Mouse (Mus musculus) effector memory CD4-positive, alpha-beta T cell, adult 5 months (primary cell): ENCODE data around the gene Haus3. TPM values are rescaled to one million over a fixed set of nuclear protein-coding genes. Genes with fewer than 3 reads are reported as not detected.

Experiments
- polyA plus RNA-seq: library from polyadenylated mRNA; unstranded; fragments of 100-300 nt; shearing (Covaris generic); gene quantifications from one replicate; pipeline ENCODE4 v1.2.1, GENCODE M21; 2017

The Haus3 gene
- polyA plus RNA-seq: 80.5 TPM

DNA sequence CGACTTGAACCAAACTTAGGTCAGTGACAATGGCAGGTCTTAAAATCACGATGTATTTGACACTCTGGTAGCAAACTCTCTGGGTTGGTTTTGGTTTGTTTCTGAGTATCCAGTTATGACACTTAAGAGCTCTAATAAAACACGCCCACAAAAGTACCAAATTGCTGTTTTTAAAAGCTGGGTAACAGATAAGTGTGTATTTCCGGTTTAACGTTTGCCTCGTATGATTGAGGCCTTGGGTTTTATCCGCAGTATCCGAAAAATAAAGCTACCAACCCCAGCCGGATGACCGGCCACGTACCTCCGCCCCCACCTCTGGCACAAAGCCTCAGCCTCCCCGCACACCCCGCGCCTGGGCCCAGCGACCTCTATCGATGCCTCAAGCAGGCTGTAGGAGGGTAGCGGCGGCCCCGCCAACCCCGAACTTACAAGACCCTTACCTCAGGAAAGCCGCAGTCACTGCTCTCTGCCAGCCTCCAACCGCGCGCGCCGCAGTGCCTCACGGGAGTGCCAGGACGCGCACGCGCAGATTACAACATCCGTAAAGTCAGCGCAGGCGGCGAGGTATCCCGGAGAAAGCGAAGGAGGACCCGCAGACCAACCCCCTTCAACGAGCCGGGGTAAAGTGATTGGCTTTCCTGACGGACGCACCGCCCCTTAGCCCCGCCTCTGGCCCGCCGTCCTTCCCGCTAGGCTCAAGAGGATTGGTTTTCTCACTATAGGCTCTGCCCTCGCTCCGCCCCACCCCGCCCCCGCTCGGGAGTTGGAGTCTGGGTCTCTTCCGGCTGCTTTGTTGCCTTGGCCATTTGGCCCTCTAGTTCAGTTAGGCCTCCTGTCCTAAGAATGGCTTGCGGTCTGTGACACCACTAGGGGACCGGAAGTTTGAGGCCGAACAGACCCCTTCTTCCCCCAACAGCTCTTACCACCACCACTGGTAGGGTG lies at the start of gene Haus3, which contains the start of gene Poln:
TSS of gene Haus3 (minus strand) at position 578 of the 942 bp plus-strand sequence.
TSS of gene Poln (minus strand) at position 499 of the 942 bp plus-strand sequence.

DNA sequence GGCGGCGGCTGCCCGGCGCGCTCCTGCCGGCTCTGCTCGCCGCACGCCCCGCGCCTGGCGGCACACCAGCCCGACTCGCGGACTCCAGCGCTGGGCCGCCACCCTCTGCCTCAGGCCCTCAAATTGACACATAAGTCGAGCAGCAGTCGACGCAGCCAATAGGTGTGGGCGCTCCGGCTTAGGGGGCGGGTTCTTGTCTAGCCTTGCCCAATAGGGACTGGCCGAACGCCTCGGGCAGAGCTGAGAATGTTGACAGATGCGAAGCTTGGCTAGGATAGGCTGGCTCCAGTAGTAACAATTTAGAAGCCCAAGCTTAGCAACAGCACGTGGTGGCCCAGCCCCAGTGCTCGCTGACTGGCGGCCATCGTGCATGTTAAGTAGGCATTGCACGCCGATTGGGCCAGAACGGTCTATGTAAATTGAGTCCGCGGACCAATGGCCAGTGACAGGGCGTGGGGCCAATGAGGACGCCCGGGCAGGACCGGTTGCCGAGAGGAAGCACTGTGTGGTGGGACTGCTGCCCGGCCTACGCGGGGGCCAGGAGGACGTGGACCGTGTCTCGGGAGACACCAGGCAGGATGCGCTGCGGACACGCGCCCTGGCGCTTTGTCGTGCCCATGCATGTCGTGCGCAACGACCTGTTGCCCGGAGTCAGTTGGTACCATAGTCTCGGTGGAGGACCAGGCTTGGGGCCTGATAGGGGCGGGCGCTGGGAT lies 18.4 kb upstream of the Haus3 start, which contains the start of gene Mxd4:
TSS of gene Mxd4 (minus strand) at position 120 of the 716 bp plus-strand sequence.

Other genes starting within 250 kb of the Haus3 start
- gene Nelfa, start 233.1 kb downstream of the Haus3 start, polyA plus RNA-seq: 28.9 TPM
- not detected for gene Gm1673, start 186.1 kb downstream of the Haus3 start, polyA plus RNA-seq
- not detected for gene Nat8l, start 173.5 kb downstream of the Haus3 start, polyA plus RNA-seq
- gene Poln, start 79 bp downstream of the Haus3 start, polyA plus RNA-seq: 0.36 TPM
- gene Mxd4, start 18.2 kb upstream of the Haus3 start, polyA plus RNA-seq: 33.9 TPM
- gene Zfyve28, start 118.9 kb upstream of the Haus3 start, polyA plus RNA-seq: 3.2 TPM
- not detected for gene Cfap99, start 119.1 kb upstream of the Haus3 start, polyA plus RNA-seq
- 231 TPM for gene Rnf4, start 166.8 kb upstream of the Haus3 start, polyA plus RNA-seq
- gene Fam193a, start 200.4 kb upstream of the Haus3 start, polyA plus RNA-seq: 17.3 TPM